Mouse (Mus musculus): Measurements from ENCODE around the gene H2-M10.4. TPM values are rescaled to one million over a fixed set of nuclear protein-coding genes. Genes with fewer than 3 reads are reported as not detected.
"Not testable (repeated sequence)": the region's sequence is repeated elsewhere in the genome, so short reads cannot be mapped to it uniquely, and the experiment has no call there.

The H2-M10.4 gene
- polyA plus RNA-seq (2014; fragmentation: Nextera tagmentation; extraction: Ambion mirVana), result not detected in 2 replicates

DNA sequence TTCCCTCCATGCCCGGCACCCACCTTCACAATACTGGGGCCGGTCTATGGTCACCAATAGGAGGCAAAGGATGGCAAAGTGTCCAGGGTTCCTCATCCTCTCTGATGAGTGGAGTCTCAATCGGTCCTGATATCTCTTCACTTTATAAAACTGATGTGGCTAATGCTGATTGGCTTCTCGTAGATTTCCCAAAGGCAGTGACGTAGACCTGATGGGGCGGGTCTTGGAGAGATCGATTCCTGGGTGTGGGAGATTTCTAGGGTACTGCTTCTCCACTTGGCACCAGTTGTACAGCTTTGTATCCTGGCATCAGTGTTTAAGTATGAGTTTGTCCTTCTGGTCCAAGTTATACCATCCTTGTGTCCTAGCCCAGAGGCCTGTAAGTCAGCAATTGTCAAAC is at the start of gene H2-M10.4:
Gene H2-M10.4, minus strand, starts transcription at position 101 of the 400 bp plus-strand sequence.
- Histone ChIP-seq H3K36me3 (ENCODE audit: control insufficient read depth, insufficient read depth, low read length) (no peaks in the 10 kb centered on the region), H3K27ac (replicated peaks in 1 of 2; ENCODE audit: control insufficient read depth in 1 of 2, insufficient read depth in 1 of 2, low read depth in 2 of 2, low read length in 2 of 2) (no peak within 1 kb of the TSS), H3K27me3 (ENCODE audit: control insufficient read depth, insufficient read depth, low read length) (no peaks in the 10 kb centered on the region), H3K9ac (ENCODE audit: low read length) (no peak within 1 kb of the TSS), H3K9me3 (ENCODE audit: control insufficient read depth, low read length) (no peaks in the 10 kb centered on the region), H3K4me2 (ENCODE audit: low read length) (no peak within 1 kb of the TSS), H3K4me3 (ENCODE audit: control insufficient read depth in 1 of 2, insufficient read depth in 1 of 2, low read depth in 1 of 2, low read length in 2 of 2) (no peak within 1 kb of the TSS), H3K4me1 (ENCODE audit: control insufficient read depth in 2 of 2, insufficient read depth in 2 of 2, low read length in 2 of 2) (no peaks in the 10 kb centered on the region)
- ATAC-seq (ENCODE audit: insufficient number of reproducible peaks, insufficient read depth, low FRiP score, low read depth), result no peak
- 86% methylated on average over 7 of the region's 7 CpGs for WGBS

DNA sequence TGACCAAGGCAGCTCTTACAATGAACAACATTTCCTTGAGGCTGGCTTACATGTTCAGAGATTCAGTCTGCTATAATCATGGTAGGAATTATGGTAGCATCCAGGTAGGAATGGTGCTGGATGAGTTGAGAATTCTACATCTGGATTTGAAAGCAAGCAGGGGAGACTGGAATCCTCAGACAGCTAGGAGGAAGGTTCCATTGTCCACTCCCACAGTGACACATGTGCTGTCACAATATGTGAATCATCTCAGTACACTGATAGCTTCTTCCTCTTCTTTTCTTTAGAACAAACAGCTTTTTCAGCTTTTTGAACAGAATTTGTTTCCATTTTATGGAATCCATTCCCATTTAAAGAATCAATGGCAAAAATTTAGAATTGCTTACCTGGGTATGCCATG is 41.8 kb upstream of the H2-M10.4 start:
- Histone ChIP-seq H3K4me3 (ENCODE audit: control insufficient read depth in 1 of 2, insufficient read depth in 1 of 2, low read depth in 1 of 2, low read length in 2 of 2) (no peak overlapping the region), H3K36me3 (ENCODE audit: control insufficient read depth, insufficient read depth, low read length) (no peaks in the 10 kb centered on the region), H3K9me3 (ENCODE audit: control insufficient read depth, low read length) (no peaks in the 10 kb centered on the region), H3K27ac (replicated peaks in 1 of 2; ENCODE audit: control insufficient read depth in 1 of 2, insufficient read depth in 1 of 2, low read depth in 2 of 2, low read length in 2 of 2) (no peak overlapping the region), H3K27me3 (ENCODE audit: control insufficient read depth, insufficient read depth, low read length) (no peaks in the 10 kb centered on the region), H3K4me2 (ENCODE audit: low read length) (no peak overlapping the region), H3K4me1 (ENCODE audit: control insufficient read depth in 2 of 2, insufficient read depth in 2 of 2, low read length in 2 of 2) (no peaks in the 10 kb centered on the region), H3K9ac (ENCODE audit: low read length) (no peak overlapping the region)
- ATAC-seq (ENCODE audit: insufficient number of reproducible peaks, insufficient read depth, low FRiP score, low read depth), result no peak

- H3K36me3 ChIP-seq (ENCODE audit: control insufficient read depth, insufficient read depth, low read length), result no peaks in the 10 kb centered on the region
- no peaks in the 10 kb centered on the region for H3K4me1 ChIP-seq (ENCODE audit: control insufficient read depth in 2 of 2, insufficient read depth in 2 of 2, low read length in 2 of 2)
- ATAC-seq (ENCODE audit: insufficient number of reproducible peaks, insufficient read depth, low FRiP score, low read depth), result no peak
- H3K4me2 ChIP-seq (ENCODE audit: low read length), result no peak overlapping the region
- no peaks in the 10 kb centered on the region for H3K9me3 ChIP-seq (ENCODE audit: control insufficient read depth, low read length)
- no peak overlapping the region for H3K27ac ChIP-seq (replicated peaks in 1 of 2; ENCODE audit: control insufficient read depth in 1 of 2, insufficient read depth in 1 of 2, low read depth in 2 of 2, low read length in 2 of 2)
- no peak overlapping the region for H3K4me3 ChIP-seq (ENCODE audit: control insufficient read depth in 1 of 2, insufficient read depth in 1 of 2, low read depth in 1 of 2, low read length in 2 of 2)
- no peak overlapping the region for H3K9ac ChIP-seq (ENCODE audit: low read length)
- 53% methylated on average over 1 of the region's 1 CpGs for WGBS
- H3K27me3 ChIP-seq (ENCODE audit: control insufficient read depth, insufficient read depth, low read length), result no peaks in the 10 kb centered on the region
Measured at GRCm38 (mm10) chr17:36500435-36500834, 38.3 kb upstream of the H2-M10.4 start.

DNA sequence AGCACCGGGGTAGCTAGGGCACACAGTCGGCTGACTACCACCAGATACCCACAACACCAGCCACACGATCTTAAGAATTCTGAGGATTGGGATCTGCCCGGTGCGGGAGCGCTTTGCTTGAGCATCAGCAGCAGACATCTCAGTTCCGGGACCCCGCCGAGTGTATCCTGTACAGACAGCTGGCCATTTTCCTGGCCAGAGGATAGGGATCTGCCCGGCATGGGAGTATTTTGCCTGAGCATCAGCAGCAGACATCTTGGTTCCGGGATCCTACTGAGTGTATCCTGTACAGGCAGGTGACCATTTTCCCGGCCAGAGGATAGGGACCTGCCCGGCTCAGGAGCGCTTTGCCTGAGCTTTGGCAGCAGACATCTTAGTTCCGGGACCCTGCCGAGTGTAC is 26.0 kb upstream of the H2-M10.4 start:
- not testable (repeated sequence) for ATAC-seq (ENCODE audit: insufficient number of reproducible peaks, insufficient read depth, low FRiP score, low read depth); H3K36me3 ChIP-seq (ENCODE audit: control insufficient read depth, insufficient read depth, low read length); H3K4me1 ChIP-seq (ENCODE audit: control insufficient read depth in 2 of 2, insufficient read depth in 2 of 2, low read length in 2 of 2); H3K4me3 ChIP-seq (ENCODE audit: control insufficient read depth in 1 of 2, insufficient read depth in 1 of 2, low read depth in 1 of 2, low read length in 2 of 2); H3K9ac ChIP-seq (ENCODE audit: low read length); H3K27ac ChIP-seq (replicated peaks in 1 of 2; ENCODE audit: control insufficient read depth in 1 of 2, insufficient read depth in 1 of 2, low read depth in 2 of 2, low read length in 2 of 2); H3K9me3 ChIP-seq (ENCODE audit: control insufficient read depth, low read length); H3K4me2 ChIP-seq (ENCODE audit: low read length); H3K27me3 ChIP-seq (ENCODE audit: control insufficient read depth, insufficient read depth, low read length)
- WGBS, result 89% methylated on average over 14 of the region's 16 CpGs

DNA sequence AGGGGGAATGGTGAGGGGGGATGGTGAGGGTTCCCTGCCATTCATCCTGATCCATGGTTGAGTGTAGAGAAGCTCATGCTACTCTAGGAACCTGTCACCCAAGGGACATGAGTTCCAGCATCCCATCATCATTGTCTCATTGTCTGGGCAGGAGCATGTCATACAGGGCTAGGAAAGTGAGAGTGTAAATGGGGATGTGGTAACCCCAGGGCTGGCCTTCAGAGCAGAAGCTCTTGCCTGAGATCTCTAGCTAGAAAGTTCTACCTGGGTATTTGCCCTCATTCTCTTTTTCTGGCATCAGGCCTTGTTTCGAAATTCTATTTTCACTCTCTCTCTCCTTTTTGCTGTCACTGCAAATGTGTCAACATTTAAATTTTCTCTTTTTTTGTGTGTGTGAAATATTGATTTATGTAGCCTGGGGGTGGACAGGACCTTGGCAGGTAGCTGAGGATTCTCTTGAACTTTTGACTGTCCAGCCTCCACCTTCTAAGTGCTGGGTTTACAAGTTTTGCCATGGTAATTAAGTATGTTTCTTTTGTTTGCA is 24.6 kb upstream of the H2-M10.4 start:
- no peak for ATAC-seq (ENCODE audit: insufficient number of reproducible peaks, insufficient read depth, low FRiP score, low read depth)
- H3K36me3 ChIP-seq (ENCODE audit: control insufficient read depth, insufficient read depth, low read length), result no peaks in the 10 kb centered on the region

DNA sequence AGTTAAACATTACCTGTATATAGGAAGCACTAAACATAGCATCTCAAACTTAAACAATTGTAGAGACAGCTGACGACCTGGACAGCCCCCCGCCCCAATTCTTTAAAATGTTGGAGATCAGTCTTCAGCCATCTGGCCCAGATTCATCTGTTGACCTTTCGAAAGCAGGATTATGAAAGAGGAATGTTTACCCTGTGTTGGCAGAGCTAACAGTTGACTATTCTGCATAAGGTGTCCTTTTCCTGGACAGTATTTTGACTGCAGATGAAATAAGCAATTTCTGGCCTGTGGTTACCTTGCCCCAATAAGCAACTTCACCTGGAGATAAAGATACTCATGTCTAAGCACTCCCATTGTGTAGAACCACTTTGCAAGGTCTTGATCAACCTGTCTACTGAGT is 21.7 kb upstream of the H2-M10.4 start:
- Histone ChIP-seq H3K27me3 (ENCODE audit: control insufficient read depth, insufficient read depth, low read length) (no peaks in the 10 kb centered on the region), H3K4me1 (ENCODE audit: control insufficient read depth in 2 of 2, insufficient read depth in 2 of 2, low read length in 2 of 2) (no peaks in the 10 kb centered on the region), H3K9me3 (ENCODE audit: control insufficient read depth, low read length) (no peaks in the 10 kb centered on the region), H3K27ac (replicated peaks in 1 of 2; ENCODE audit: control insufficient read depth in 1 of 2, insufficient read depth in 1 of 2, low read depth in 2 of 2, low read length in 2 of 2) (no peak overlapping the region), H3K4me2 (ENCODE audit: low read length) (no peak overlapping the region), H3K4me3 (ENCODE audit: control insufficient read depth in 1 of 2, insufficient read depth in 1 of 2, low read depth in 1 of 2, low read length in 2 of 2) (no peak overlapping the region), H3K9ac (ENCODE audit: low read length) (no peak overlapping the region), H3K36me3 (ENCODE audit: control insufficient read depth, insufficient read depth, low read length) (no peaks in the 10 kb centered on the region)
- WGBS, result 63% methylated on average over 3 of the region's 3 CpGs
- ATAC-seq (ENCODE audit: insufficient number of reproducible peaks, insufficient read depth, low FRiP score, low read depth), result no peak

More for the DNA sequence above, 24.6 kb upstream of the H2-M10.4 start:
- Histone ChIP-seq H3K4me2 (ENCODE audit: low read length) (no peak overlapping the region), H3K27ac (replicated peaks in 1 of 2; ENCODE audit: control insufficient read depth in 1 of 2, insufficient read depth in 1 of 2, low read depth in 2 of 2, low read length in 2 of 2) (no peak overlapping the region), H3K27me3 (ENCODE audit: control insufficient read depth, insufficient read depth, low read length) (no peaks in the 10 kb centered on the region), H3K4me3 (ENCODE audit: control insufficient read depth in 1 of 2, insufficient read depth in 1 of 2, low read depth in 1 of 2, low read length in 2 of 2) (no peak overlapping the region), H3K9ac (ENCODE audit: low read length) (no peak overlapping the region), H3K4me1 (ENCODE audit: control insufficient read depth in 2 of 2, insufficient read depth in 2 of 2, low read length in 2 of 2) (no peaks in the 10 kb centered on the region), H3K9me3 (ENCODE audit: control insufficient read depth, low read length) (no peaks in the 10 kb centered on the region)
- 59% methylated on average over 1 of the region's 1 CpGs for WGBS

GRCm38 (mm10) chr17:36456260-36456659 is 5.9 kb downstream of the H2-M10.4 start:
- H3K4me1 ChIP-seq (ENCODE audit: control insufficient read depth in 2 of 2, insufficient read depth in 2 of 2, low read length in 2 of 2), result no peaks in the 10 kb centered on the region
- no peaks in the 10 kb centered on the region for H3K36me3 ChIP-seq (ENCODE audit: control insufficient read depth, insufficient read depth, low read length)
- no peaks in the 10 kb centered on the region for H3K9me3 ChIP-seq (ENCODE audit: control insufficient read depth, low read length)
- H3K4me3 ChIP-seq (ENCODE audit: control insufficient read depth in 1 of 2, insufficient read depth in 1 of 2, low read depth in 1 of 2, low read length in 2 of 2), result no peak overlapping the region
- ATAC-seq (ENCODE audit: insufficient number of reproducible peaks, insufficient read depth, low FRiP score, low read depth), result no peak
- no peak overlapping the region for H3K4me2 ChIP-seq (ENCODE audit: low read length)
- H3K9ac ChIP-seq (ENCODE audit: low read length), result no peak overlapping the region
- no peak overlapping the region for H3K27ac ChIP-seq (replicated peaks in 1 of 2; ENCODE audit: control insufficient read depth in 1 of 2, insufficient read depth in 1 of 2, low read depth in 2 of 2, low read length in 2 of 2)
- WGBS, result 57% methylated on average over 4 of the region's 4 CpGs
- H3K27me3 ChIP-seq (ENCODE audit: control insufficient read depth, insufficient read depth, low read length), result no peaks in the 10 kb centered on the region

DNA sequence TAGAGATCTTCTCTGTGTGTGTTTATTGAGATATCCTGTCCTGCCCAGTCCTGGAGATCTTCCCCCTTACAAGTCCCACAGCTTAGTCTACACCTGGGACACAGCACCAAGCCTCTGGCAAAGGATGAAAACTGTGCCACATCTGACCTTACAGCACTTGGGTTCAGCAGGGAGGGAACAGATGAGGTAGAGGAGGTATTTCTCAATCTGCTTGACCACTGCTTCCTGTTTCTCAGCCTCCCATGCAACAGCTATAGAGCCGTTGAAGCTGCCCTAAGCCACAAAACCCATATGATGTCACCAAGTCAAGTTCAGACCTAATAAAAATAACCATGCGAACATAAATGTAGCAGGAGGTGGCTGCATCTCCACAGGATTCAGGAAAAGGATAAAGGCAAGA is 30.7 kb downstream of the H2-M10.4 start:
- H3K36me3 ChIP-seq (ENCODE audit: control insufficient read depth, insufficient read depth, low read length), result no peaks in the 10 kb centered on the region
- no peaks in the 10 kb centered on the region for H3K27me3 ChIP-seq (ENCODE audit: control insufficient read depth, insufficient read depth, low read length)
- H3K4me3 ChIP-seq (ENCODE audit: control insufficient read depth in 1 of 2, insufficient read depth in 1 of 2, low read depth in 1 of 2, low read length in 2 of 2), result no peak overlapping the region
- H3K9ac ChIP-seq (ENCODE audit: low read length), result no peak overlapping the region
- no peak overlapping the region for H3K27ac ChIP-seq (replicated peaks in 1 of 2; ENCODE audit: control insufficient read depth in 1 of 2, insufficient read depth in 1 of 2, low read depth in 2 of 2, low read length in 2 of 2)
- H3K9me3 ChIP-seq (ENCODE audit: control insufficient read depth, low read length), result no peaks in the 10 kb centered on the region
- ATAC-seq (ENCODE audit: insufficient number of reproducible peaks, insufficient read depth, low FRiP score, low read depth), result no peak
- WGBS, result 75% methylated on average over 2 of the region's 2 CpGs
- H3K4me1 ChIP-seq (ENCODE audit: control insufficient read depth in 2 of 2, insufficient read depth in 2 of 2, low read length in 2 of 2), result no peaks in the 10 kb centered on the region
- no peak overlapping the region for H3K4me2 ChIP-seq (ENCODE audit: low read length)
